In the genomic region with DNA sequence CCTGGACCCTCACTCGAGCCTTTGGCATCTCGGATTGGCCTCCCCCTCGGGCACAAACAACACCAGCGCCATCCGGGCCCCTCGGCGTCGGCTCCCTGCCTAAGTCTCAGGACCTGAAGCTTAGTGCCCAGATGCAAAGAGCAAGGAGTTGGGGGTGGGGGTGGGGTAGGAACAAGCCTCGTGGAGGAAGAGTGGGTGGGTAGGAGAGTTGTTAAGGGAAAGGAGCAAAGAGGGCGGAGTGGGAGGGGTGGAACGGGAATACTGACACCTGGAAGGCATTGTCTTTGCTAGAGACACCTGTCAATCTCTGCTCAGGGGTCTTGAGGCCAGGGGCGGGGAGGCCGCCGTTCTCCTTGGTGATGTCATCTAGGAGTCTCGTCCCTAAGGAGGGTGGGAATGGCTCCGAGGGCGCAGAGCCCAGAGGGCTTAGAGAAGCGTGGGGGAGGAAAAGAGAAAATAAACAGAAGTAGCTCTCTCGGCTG, we compare ENCODE assay signal across 9 mouse cellular contexts. TPM values are rescaled to one million over a fixed set of nuclear protein-coding genes. Genes with fewer than 3 reads are reported as not detected.
DNase-seq lines count a peak whose midpoint lies in the region; ATAC-seq and TF ChIP-seq lines count a peak whose summit lies in the region.
"Had no signal": no experiment of that assay in that cellular context is flagged by ENCODE, and none has a peak within 500 bp of the region (broad histone marks: within the 10 kb centered on the region; RNA-seq: fewer than 3 reads in every experiment).

No protein-coding gene starts in this region.

- peaks cover 4 to 11% of the 10 kb centered on the region in 2 experiments; a peak in 3 of 4 replicates for H3K4me1 ChIP-seq in heart, embryonic 14.5 days (ENCODE audit: control insufficient read depth in 2 of 2, insufficient read depth in 2 of 2, low read length in 2 of 2)
- no peaks in the 10 kb centered on the region for H3K4me1 ChIP-seq in liver, embryonic 16.5 days (ENCODE audit: control insufficient read depth, low read depth, low read length)

- H3K36me3 ChIP-seq in heart, embryonic 14.5 days (ENCODE audit: control insufficient read depth, insufficient read depth, low read length): no peaks in the 10 kb centered on the region
- H3K36me3 ChIP-seq in liver, embryonic 16.5 days (ENCODE audit: control insufficient read depth, insufficient read depth): no peaks in the 10 kb centered on the region

- intact Hi-C loops in gastrocnemius, adult 2 months (cut with DNase I): no loop called here
- intact Hi-C loops in left cerebral cortex, postnatal 25 days (cut with DNase I): loop anchor here (5.0 to 10.0 kb wide), 4 partner anchors 159 to 1956 kb away; no protein-coding TSS in a partner anchor

- H3K4me2 ChIP-seq in heart, embryonic 14.5 days (ENCODE audit: low read length): peak overlapping the region; percentile 79
- H3K4me2 ChIP-seq in liver, embryonic 16.5 days (ENCODE audit: low read depth, low read length): peak overlapping the region; percentile 48; the same call in 1 of the 2 replicates

- no peak for TF ChIP-seq CTCF in gastrocnemius, adult 2 months (IDR thresholded peaks at IDR 0.05)

- ATAC-seq in heart, embryonic 14.5 days (ENCODE audit: insufficient number of reproducible peaks, insufficient read depth, low FRiP score, low read depth): no peak
- ATAC-seq in liver, embryonic 16.5 days (ENCODE audit: low read depth): no peak

- H3K9me3 ChIP-seq in heart, embryonic 14.5 days (ENCODE audit: control insufficient read depth, low read length): no peaks in the 10 kb centered on the region
- no peaks in the 10 kb centered on the region for H3K9me3 ChIP-seq in liver, embryonic 16.5 days (replicated peaks; ENCODE audit: control insufficient read depth, low read length)

- H3K27me3 ChIP-seq in heart, embryonic 14.5 days (ENCODE audit: control insufficient read depth, insufficient read depth, low read length): peaks cover 96% of the 10 kb centered on the region
- H3K27me3 ChIP-seq in liver, embryonic 16.5 days (ENCODE audit: control insufficient read depth, insufficient read depth, low read depth, low read length): peaks cover 92% of the 10 kb centered on the region

- DNase-seq in gastrocnemius, adult 2 months: no peak
- DNase-seq in gastrocnemius, postnatal 4 days (ENCODE audit: low spot score in 2 of 2): no peak
- peak; percentile 88 for DNase-seq in ES-CJ7 (ENCODE audit: low read depth, low spot score)
- DNase-seq in left cerebral cortex, postnatal 25 days (ENCODE audit: low spot score in 2 of 2): no peak
- DNase-seq in natural killer cell, adult 2 months (ENCODE audit: low spot score in 2 of 2): no peak
- no peak for DNase-seq in T-cell, adult 2 months (ENCODE audit: low spot score)

- H3K27ac ChIP-seq in gastrocnemius, adult 2 months: no peak overlapping the region
- H3K27ac ChIP-seq in heart, embryonic 14.5 days (replicated peaks in 1 of 2; ENCODE audit: control insufficient read depth in 1 of 2, insufficient read depth in 1 of 2, low read depth in 2 of 2, low read length in 2 of 2): no peak overlapping the region
- H3K27ac ChIP-seq in liver, embryonic 16.5 days (ENCODE audit: low read length): no peak overlapping the region

- H3K4me3 ChIP-seq in gastrocnemius, adult 2 months: peak overlapping the region; percentile 74
- H3K4me3 ChIP-seq in heart, embryonic 14.5 days (ENCODE audit: control insufficient read depth in 1 of 2, insufficient read depth in 1 of 2, low read depth in 1 of 2, low read length in 2 of 2): peak overlapping the region; percentile 9 to 44; a peak in 2 of 4 replicates
- H3K4me3 ChIP-seq in liver, embryonic 16.5 days (ENCODE audit: low read depth, low read length): peak overlapping the region; percentile 38; the same call in 1 of the 2 replicates

- WGBS in heart, embryonic 14.5 days: 2% methylated on average over 19 of the region's 19 CpGs
- WGBS in liver, embryonic 16.5 days (ENCODE audit: insufficient replicate concordance): 1% methylated on average over 19 of the region's 19 CpGs

- H3K9ac ChIP-seq in heart, embryonic 14.5 days (ENCODE audit: low read length): no peak overlapping the region
- no peak overlapping the region for H3K9ac ChIP-seq in liver, embryonic 16.5 days (ENCODE audit: low read depth, low read length)

RNA-seq across cellular contexts. Expression of a gene that starts 35.7 kb away (rescaled TPM):
- total RNA-seq in gastrocnemius, adult 2 months (2021): 10 to 100 TPM; 15.8 to 16.2 TPM
- 10 to 100 TPM; 42.6 to 52.1 TPM for total RNA-seq in gastrocnemius, postnatal 4 days (2021)
- 28.3 and 32.5 TPM in 2 replicates for polyA plus RNA-seq in heart, embryonic 14.5 days (2014; fragmentation: Nextera tagmentation; extraction: Ambion mirVana)
- 6.2 and 6.7 TPM in 2 replicates for polyA plus RNA-seq in liver, embryonic 16.5 days (2015; fragmentation: Nextera tagmentation; extraction: Ambion mirVana)
- 10 to 100 TPM; 34.2 to 38.4 TPM for total RNA-seq in left cerebral cortex, postnatal 25 days (2021)
- total RNA-seq: megakaryocyte progenitor cell, adult 5-6 weeks had no signal
